Mouse (Mus musculus) lung, postnatal 0 days (tissue): Measurements from ENCODE around the gene Igf2bp1.
A peak's percentile ranks its signal among the peaks of the same experiment; 100 is the strongest.

Source experiments
- CTCF ChIP-seq: IDR thresholded peaks from 2 replicates; pipeline ENCODE4 v1.5.1; 2016; ENCODE audit warnings: antibody characterized with exemption, mild to moderate bottlenecking
- EP300 ChIP-seq: IDR thresholded peaks from 2 replicates; pipeline ENCODE4 v1.6.1; 2016; ENCODE audit warnings: antibody characterized with exemption, mild to moderate bottlenecking, control low read depth

DNA sequence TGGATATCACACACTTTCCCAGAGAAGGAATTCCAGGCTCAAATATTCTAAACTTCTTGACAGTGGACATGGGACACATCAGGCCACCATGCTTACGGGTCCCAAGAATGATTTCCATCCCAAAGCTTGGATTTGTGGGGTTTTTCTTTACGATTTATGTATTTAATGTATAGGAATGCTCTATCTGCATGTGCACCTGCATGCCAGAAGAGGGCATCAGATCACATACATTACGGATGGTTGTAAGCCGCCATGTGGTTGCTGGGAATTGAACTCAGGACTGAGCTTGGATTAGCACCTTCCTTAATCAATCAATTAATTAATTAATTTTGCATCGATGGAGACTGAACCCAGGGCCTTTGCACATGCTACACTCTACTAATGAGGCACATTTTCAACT lies 30.0 kb downstream of the Igf2bp1 start:
- TF ChIP-seq CTCF (peak; percentile 35; the same call in 1 of the 2 replicates), EP300 (no peak)
